Mouse (Mus musculus) embryo, embryonic 9.5 days (tissue): Measurements from ENCODE around the gene Klra3.
"Not testable (repeated sequence)": the region's sequence is repeated elsewhere in the genome, so short reads cannot be mapped to it uniquely, and the experiment has no call there.

Source experiments
- DNase-seq: peaks from one replicate; pipeline ENCODE4 v3.0.0-alpha.2; 2017; ENCODE audit errors: extremely low spot score

Klra3 gene

GRCm38 (mm10) chr6:130337411-130337810 lies at the start of gene Klra3:
TSS of gene Klra3 (minus strand) at chr6:130337574.
- no peak for DNase-seq

- no peak for DNase-seq
Measured at GRCm38 (mm10) chr6:130386750-130387149, 49.4 kb upstream of the Klra3 start, which contains the start of gene Klra1. TSS of gene Klra1 (minus strand) at chr6:130386874.

GRCm38 (mm10) chr6:130385803-130386202 lies 48.4 kb upstream of the Klra3 start:
- no peak for DNase-seq

- DNase-seq: no peak
Measured at GRCm38 (mm10) chr6:130382375-130382774, 45.0 kb upstream of the Klra3 start.

- not testable (repeated sequence) for DNase-seq
Measured at GRCm38 (mm10) chr6:130345381-130345780, 8.0 kb upstream of the Klra3 start.

GRCm38 (mm10) chr6:130341973-130342372 lies 4.6 kb upstream of the Klra3 start:
- not testable (repeated sequence) for DNase-seq

- DNase-seq: no peak
Measured at GRCm38 (mm10) chr6:130287984-130288649, 49.3 kb downstream of the Klra3 start.

- not testable (repeated sequence) for DNase-seq
Measured at GRCm38 (mm10) chr6:130281828-130282227, 55.5 kb downstream of the Klra3 start, which contains the start of gene Klra10. TSS of gene Klra10 (minus strand) at chr6:130281928.
